In the genomic region with DNA sequence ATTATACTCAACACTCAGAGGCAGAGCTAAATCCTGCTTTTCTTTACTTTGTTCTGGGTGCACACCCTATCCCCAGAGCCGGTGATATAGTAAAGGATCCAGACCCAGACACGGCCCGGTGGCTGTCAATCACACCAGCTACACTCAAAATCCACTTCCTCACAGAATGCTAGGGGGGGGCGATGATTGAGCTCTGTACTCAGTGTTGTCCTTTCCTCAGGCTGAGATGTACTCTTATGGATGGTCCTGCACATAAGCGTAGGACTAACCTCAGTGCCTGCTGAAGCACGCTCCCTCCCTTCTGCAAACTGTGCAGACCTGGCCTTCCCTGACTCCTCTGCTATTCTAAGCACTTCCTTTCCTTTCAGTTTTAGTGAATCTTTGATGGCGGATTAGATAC, we compare ENCODE assay signal across 32 mouse cellular contexts. TPM values are rescaled to one million over a fixed set of nuclear protein-coding genes. Genes with fewer than 3 reads are reported as not detected.
DNase-seq lines count a peak whose midpoint lies in the region; ATAC-seq lines count a peak whose summit lies in the region.
"Had no signal": no experiment of that assay in that cellular context is flagged by ENCODE, and none has a peak within 500 bp of the region (broad histone marks: within the 10 kb centered on the region; RNA-seq: fewer than 3 reads in every experiment).

No protein-coding gene starts in this region.

- no peak overlapping the region for H3K4me3 ChIP-seq in midbrain, embryonic 15.5 days
- H3K4me3 ChIP-seq in midbrain, embryonic 14.5 days (replicated peaks; ENCODE audit: low read depth, low read length), result no peak overlapping the region
- H3K4me3 ChIP-seq: embryonic facial prominence, embryonic 13.5 days; embryonic facial prominence, embryonic 15.5 days; erythroblast, embryonic 14.5 days; forebrain, embryonic 10.5 days; forebrain, embryonic 12.5 days had no signal

- no peaks in the 10 kb centered on the region for H3K9me3 ChIP-seq in midbrain, embryonic 15.5 days
- no peaks in the 10 kb centered on the region for H3K9me3 ChIP-seq in midbrain, embryonic 14.5 days (ENCODE audit: control insufficient read depth, low read length)
- H3K9me3 ChIP-seq: embryonic facial prominence, embryonic 13.5 days; embryonic facial prominence, embryonic 15.5 days; forebrain, embryonic 10.5 days; forebrain, embryonic 12.5 days; G1E had no signal

- no peak overlapping the region for H3K27ac ChIP-seq in midbrain, embryonic 15.5 days
- no peak overlapping the region for H3K27ac ChIP-seq in midbrain, embryonic 14.5 days (replicated peaks; ENCODE audit: low read depth, low read length)
- H3K27ac ChIP-seq: embryonic facial prominence, embryonic 13.5 days; embryonic facial prominence, embryonic 15.5 days; forebrain, embryonic 10.5 days; forebrain, embryonic 12.5 days had no signal

- H3K36me3 ChIP-seq in midbrain, embryonic 15.5 days (replicated peaks), result no peaks in the 10 kb centered on the region
- H3K36me3 ChIP-seq in midbrain, embryonic 14.5 days (ENCODE audit: control insufficient read depth, insufficient read depth, low read length), result no peaks in the 10 kb centered on the region
- H3K36me3 ChIP-seq: embryonic facial prominence, embryonic 13.5 days; embryonic facial prominence, embryonic 15.5 days; forebrain, embryonic 10.5 days; forebrain, embryonic 12.5 days; G1E had no signal

- no peak overlapping the region for H3K9ac ChIP-seq in midbrain, embryonic 15.5 days
- no peak overlapping the region for H3K9ac ChIP-seq in midbrain, embryonic 14.5 days (replicated peaks; ENCODE audit: low read length)
- H3K9ac ChIP-seq: embryonic facial prominence, embryonic 13.5 days; embryonic facial prominence, embryonic 15.5 days; forebrain, embryonic 12.5 days had no signal

- no peaks in the 10 kb centered on the region for H3K27me3 ChIP-seq in midbrain, embryonic 15.5 days (replicated peaks)
- H3K27me3 ChIP-seq in midbrain, embryonic 14.5 days (ENCODE audit: control insufficient read depth, insufficient read depth, low read length), result no peaks in the 10 kb centered on the region
- H3K27me3 ChIP-seq: CH12.LX; embryonic facial prominence, embryonic 13.5 days; embryonic facial prominence, embryonic 15.5 days had no signal

- no peak overlapping the region for H3K4me2 ChIP-seq in midbrain, embryonic 15.5 days
- no peak overlapping the region for H3K4me2 ChIP-seq in midbrain, embryonic 14.5 days (ENCODE audit: low read length)
- H3K4me2 ChIP-seq: embryonic facial prominence, embryonic 13.5 days; embryonic facial prominence, embryonic 15.5 days; forebrain, embryonic 12.5 days had no signal

- H3K4me1 ChIP-seq in midbrain, embryonic 15.5 days, result 0 out of 2 replicates have a peak, but pooled peaks cover 3% of the 10 kb centered on the region
- 0 out of 2 replicates have a peak, but pooled peaks cover 4% of the 10 kb centered on the region for H3K4me1 ChIP-seq in midbrain, embryonic 14.5 days (ENCODE audit: control insufficient read depth, insufficient read depth, low read length)

- intact Hi-C loops in heart, postnatal 10 days (cut with DNase I), result loop anchor here (5.0 kb wide), 2 partner anchors 236 to 361 kb away; no protein-coding TSS in a partner anchor
- intact Hi-C loops in left cerebral cortex, postnatal 4 days (cut with DNase I), result loop anchor here (5.0 kb wide), 2 partner anchors 146 to 566 kb away; no protein-coding TSS in a partner anchor

- 51% methylated on average over 7 of the region's 7 CpGs for WGBS in midbrain, embryonic 15.5 days
- 48% methylated on average over 7 of the region's 7 CpGs for WGBS in midbrain, embryonic 14.5 days

- peak; percentile 53 for ATAC-seq in midbrain, embryonic 15.5 days (replicated peaks)
- ATAC-seq in midbrain, embryonic 14.5 days (ENCODE audit: low FRiP score, low TSS enrichment), result no peak
- ATAC-seq: CD4-positive, CD25-positive, alpha-beta regulatory T cell, adult 4 months; forebrain, embryonic 16.5 days; Patski had no signal

- peak; percentile 62 for DNase-seq in heart, adult 11 months
- no peak for DNase-seq in heart, postnatal 10 days
- DNase-seq in midbrain, embryonic 14.5 days, result no peak
- DNase-seq in brain, adult 2 months (ENCODE audit: low read depth, low spot score), result peak; percentile 4
- DNase-seq in naive thymus-derived CD4-positive, alpha-beta T cell, adult 2 months (ENCODE audit: low read depth), result peak; percentile 46
- no peak for DNase-seq in left cerebral cortex, postnatal 4 days
- DNase-seq: adrenal gland, adult 2 months; adrenal gland, postnatal 10 days; adrenal gland, postnatal 25 days; B cell, adult 2 months; cerebellum, adult 11 months; cerebellum, adult 18-20 months; cerebellum, adult 8-10 months; cerebellum, adult 9-11 months; cerebellum, postnatal 14 days; cerebellum, postnatal 36 days; embryo, embryonic 11 days had no signal

RNA-seq across cellular contexts. Expression of a gene that starts 29.6 kb away (rescaled TPM):
- total RNA-seq in heart, postnatal 10 days (2021), result not detected
- not detected in 2 replicates for polyA plus RNA-seq in midbrain, embryonic 15.5 days (2015; fragmentation: Nextera tagmentation; extraction: Ambion mirVana)
- not detected in 2 replicates for polyA plus RNA-seq in midbrain, embryonic 14.5 days (2014; fragmentation: Nextera tagmentation; extraction: Ambion mirVana)
- not detected for total RNA-seq in left cerebral cortex, postnatal 4 days (2021)
- total RNA-seq: adrenal gland, adult 2 months; adrenal gland, postnatal 10 days; adrenal gland, postnatal 25 days; adrenal gland, postnatal 4 days; CH12.LX; common myeloid progenitor, adult 5-6 weeks had no signal
- polyA plus RNA-seq: adrenal gland, adult 2 months; embryonic facial prominence, embryonic 11.5 days; embryonic facial prominence, embryonic 13.5 days; embryonic facial prominence, embryonic 15.5 days; erythroblast, embryonic 14.5 days; forebrain, embryonic 10.5 days; forebrain, embryonic 12.5 days; forebrain, embryonic 14.5 days; forebrain, embryonic 16.5 days; G1E; Patski had no signal

Comparison
In these comparisons a context has a peak if more than half of its experiments do, and no peak if none do; other contexts are left out.
1. DNase-seq: peak in heart, adult 11 months (single experiment), brain, adult 2 months (single experiment) and naive thymus-derived CD4-positive, alpha-beta T cell, adult 2 months (single experiment); none in heart, postnatal 10 days (0 of 2), midbrain, embryonic 14.5 days (single experiment) and left cerebral cortex, postnatal 4 days (single experiment).